Mouse (Mus musculus): ENCODE measurements around the gene Trim47. TPM values are rescaled to one million over a fixed set of nuclear protein-coding genes. Genes with fewer than 3 reads are reported as not detected.
A peak's percentile ranks its signal among the peaks of the same experiment; 100 is the strongest.

The Trim47 gene
- total and polyA plus RNA-seq, 2 experiments: 2.9 to 4.6 TPM

GRCm38 (mm10) chr11:116108464-116109137, 18.4 kb downstream of the Trim47 start:
- peak overlapping the region; percentile 37 for H3K27ac ChIP-seq (replicated peaks; ENCODE audit: insufficient read depth, low read depth, low read length)
- H3K79me2 ChIP-seq (ENCODE audit: control insufficient read depth, insufficient read depth, low read length): peaks cover 2% of the 10 kb centered on the region; the same call in 1 of the 2 replicates
- WGBS: 9% methylated on average over 23 of the region's 23 CpGs
- H3K36me3 ChIP-seq (ENCODE audit: control insufficient read depth, insufficient read depth, low read length): no peaks in the 10 kb centered on the region
- H3K4me3 ChIP-seq (ENCODE audit: insufficient read depth, low read depth, low read length): peak overlapping the region; percentile 87
- H3K4me1 ChIP-seq (ENCODE audit: control insufficient read depth, insufficient read depth, low read length): peaks cover 20% of the 10 kb centered on the region
- H3K27me3 ChIP-seq (ENCODE audit: control insufficient read depth, insufficient read depth, low read length): no peaks in the 10 kb centered on the region
- H3K9ac ChIP-seq (ENCODE audit: low read depth, low read length): peak overlapping the region; percentile 95
- no peak for DNase-seq (ENCODE audit: extremely low read depth, low read depth, low spot score)
- TF ChIP-seq POLR2A (IDR thresholded peaks at IDR 0.05; ENCODE audit: extremely low read depth, insufficient read depth, low read length): 0 out of 2 replicates have a peak, but pooled peaks have one; percentile 9
- TF ChIP-seq CTCF (IDR thresholded peaks at IDR 0.05; ENCODE audit: low read depth, low read length): no peak

- Histone ChIP-seq H3K27ac (replicated peaks; ENCODE audit: insufficient read depth, low read depth, low read length) (no peak overlapping the region), H3K4me1 (ENCODE audit: control insufficient read depth, insufficient read depth, low read length) (peaks cover 23% of the 10 kb centered on the region), H3K36me3 (ENCODE audit: control insufficient read depth, insufficient read depth, low read length) (no peaks in the 10 kb centered on the region), H3K79me2 (ENCODE audit: control insufficient read depth, insufficient read depth, low read length) (peaks cover 2% of the 10 kb centered on the region; the same call in 1 of the 2 replicates), H3K4me3 (ENCODE audit: insufficient read depth, low read depth, low read length) (peak overlapping the region; percentile 20; the same call in 1 of the 2 replicates), H3K9ac (ENCODE audit: low read depth, low read length) (peak overlapping the region; percentile 23), H3K27me3 (ENCODE audit: control insufficient read depth, insufficient read depth, low read length) (no peaks in the 10 kb centered on the region)
- DNase-seq (ENCODE audit: extremely low read depth, low read depth, low spot score): no peak
- TF ChIP-seq CTCF (IDR thresholded peaks at IDR 0.05; ENCODE audit: low read depth, low read length): no peak
- TF ChIP-seq POLR2A (IDR thresholded peaks at IDR 0.05; ENCODE audit: extremely low read depth, insufficient read depth, low read length): no peak
- WGBS: 43% methylated on average over 19 of the region's 19 CpGs
Observed at GRCm38 (mm10) chr11:116107777-116108285, 19.2 kb downstream of the Trim47 start.

- H3K9ac ChIP-seq (ENCODE audit: low read depth, low read length): peak overlapping the region; percentile 23; the same call in 1 of the 2 replicates
- 63% methylated on average over 14 of the region's 14 CpGs for WGBS
- no peaks in the 10 kb centered on the region for H3K27me3 ChIP-seq (ENCODE audit: control insufficient read depth, insufficient read depth, low read length)
- H3K36me3 ChIP-seq (ENCODE audit: control insufficient read depth, insufficient read depth, low read length): no peaks in the 10 kb centered on the region
- TF ChIP-seq POLR2A (IDR thresholded peaks at IDR 0.05; ENCODE audit: extremely low read depth, insufficient read depth, low read length) (0 out of 2 replicates have a peak, but pooled peaks have one; percentile 3), CTCF (IDR thresholded peaks at IDR 0.05; ENCODE audit: low read depth, low read length) (no peak)
- H3K4me3 ChIP-seq (ENCODE audit: insufficient read depth, low read depth, low read length): peak overlapping the region; percentile 20; the same call in 1 of the 2 replicates
- H3K79me2 ChIP-seq (ENCODE audit: control insufficient read depth, insufficient read depth, low read length): peaks cover 2% of the 10 kb centered on the region; the same call in 1 of the 2 replicates
- no peak for DNase-seq (ENCODE audit: extremely low read depth, low read depth, low spot score)
- peaks cover 27% of the 10 kb centered on the region for H3K4me1 ChIP-seq (ENCODE audit: control insufficient read depth, insufficient read depth, low read length)
- no peak overlapping the region for H3K27ac ChIP-seq (replicated peaks; ENCODE audit: insufficient read depth, low read depth, low read length)
Observed at GRCm38 (mm10) chr11:116106963-116107776, 19.8 kb downstream of the Trim47 start.

- H3K9ac ChIP-seq (ENCODE audit: low read depth, low read length): no peak overlapping the region
- H3K27ac ChIP-seq (replicated peaks; ENCODE audit: insufficient read depth, low read depth, low read length): no peak overlapping the region
- H3K4me1 ChIP-seq (ENCODE audit: control insufficient read depth, insufficient read depth, low read length): peaks cover 35% of the 10 kb centered on the region
- H3K79me2 ChIP-seq (ENCODE audit: control insufficient read depth, insufficient read depth, low read length): peaks cover 2% of the 10 kb centered on the region; the same call in 1 of the 2 replicates
- DNase-seq (ENCODE audit: extremely low read depth, low read depth, low spot score): no peak
- H3K36me3 ChIP-seq (ENCODE audit: control insufficient read depth, insufficient read depth, low read length): no peaks in the 10 kb centered on the region
- WGBS: 87% methylated on average over 32 of the region's 32 CpGs
- no peak for TF ChIP-seq CTCF (IDR thresholded peaks at IDR 0.05; ENCODE audit: low read depth, low read length)
- TF ChIP-seq POLR2A (IDR thresholded peaks at IDR 0.05; ENCODE audit: extremely low read depth, insufficient read depth, low read length): no peak
- H3K4me3 ChIP-seq (ENCODE audit: insufficient read depth, low read depth, low read length): no peak overlapping the region
- no peaks in the 10 kb centered on the region for H3K27me3 ChIP-seq (ENCODE audit: control insufficient read depth, insufficient read depth, low read length)
Observed at GRCm38 (mm10) chr11:116106154-116106962, 20.7 kb downstream of the Trim47 start.

- Histone ChIP-seq H3K9ac (ENCODE audit: low read depth, low read length) (no peak overlapping the region), H3K27ac (replicated peaks; ENCODE audit: insufficient read depth, low read depth, low read length) (no peak overlapping the region), H3K36me3 (ENCODE audit: control insufficient read depth, insufficient read depth, low read length) (no peaks in the 10 kb centered on the region), H3K27me3 (ENCODE audit: control insufficient read depth, insufficient read depth, low read length) (no peaks in the 10 kb centered on the region), H3K79me2 (ENCODE audit: control insufficient read depth, insufficient read depth, low read length) (peaks cover 2% of the 10 kb centered on the region; the same call in 1 of the 2 replicates), H3K4me3 (ENCODE audit: insufficient read depth, low read depth, low read length) (no peak overlapping the region), H3K4me1 (ENCODE audit: control insufficient read depth, insufficient read depth, low read length) (peaks cover 42% of the 10 kb centered on the region)
- TF ChIP-seq POLR2A (IDR thresholded peaks at IDR 0.05; ENCODE audit: extremely low read depth, insufficient read depth, low read length) (no peak), CTCF (IDR thresholded peaks at IDR 0.05; ENCODE audit: low read depth, low read length) (no peak)
- WGBS: 90% methylated on average over 2 of the region's 2 CpGs
- DNase-seq (ENCODE audit: extremely low read depth, low read depth, low spot score): no peak
Observed at GRCm38 (mm10) chr11:116105065-116105464, 21.9 kb downstream of the Trim47 start.
